Mouse (Mus musculus) myocyte (in vitro differentiated cells): Measurements from ENCODE around the gene Zcrb1. TPM values are rescaled to one million over a fixed set of nuclear protein-coding genes. Genes with fewer than 3 reads are reported as not detected.

Source experiments
- H3K27me3 ChIP-seq: one replicate; pipeline ENCODE4 v1.6.1; 2011; ENCODE audit not compliant: control insufficient read depth, insufficient read depth, insufficient read length
- H3K36me3 ChIP-seq: one replicate; pipeline ENCODE4 v1.6.1; 2011; ENCODE audit not compliant: control insufficient read depth, insufficient read depth
- H3K4me2 ChIP-seq: one replicate; pipeline ENCODE4 v1.6.1; 2011; ENCODE audit warnings: low read depth, control low read depth
- H3K4me3 ChIP-seq: one replicate; pipeline ENCODE4 v1.5.1; 2011; ENCODE audit warnings: mild to moderate bottlenecking, control low read depth, moderate library complexity
- H3K79me2 ChIP-seq: one replicate; pipeline ENCODE4 v1.6.1; 2011; ENCODE audit not compliant: control insufficient read depth, insufficient read depth
- H3ac ChIP-seq: one replicate; pipeline ENCODE4 v1.6.1; 2011; ENCODE audit not compliant: control insufficient read depth, insufficient read length
- CEBPB ChIP-seq: IDR thresholded peaks from 2 replicates; pipeline ENCODE4 v1.6.1; 2011; ENCODE audit warnings: mild to moderate bottlenecking, moderate library complexity; ENCODE audit not compliant: poor library complexity, insufficient read depth, severe bottlenecking
- E2F4 ChIP-seq: IDR thresholded peaks from one replicate; pipeline ENCODE4 v1.6.1; 2011; ENCODE audit warnings: mild to moderate bottlenecking, control low read depth, moderate library complexity; ENCODE audit not compliant: insufficient read depth
- MAX ChIP-seq: IDR thresholded peaks from one replicate; pipeline ENCODE4 v1.6.1; 2011; ENCODE audit warnings: low read depth, mild to moderate bottlenecking, control low read depth
- MYOD1 ChIP-seq, 3 experiments: IDR thresholded peaks; one replicate each; pipeline ENCODE4 v1.6.1; 2011; ENCODE audit warnings: control low read depth in 2 of 3, low read depth in 2 of 3, mild to moderate bottlenecking in 2 of 3, moderate library complexity in 1 of 3; ENCODE audit not compliant: insufficient read length in 2 of 3, control insufficient read depth in 1 of 3
- MYOG ChIP-seq, 3 experiments: IDR thresholded peaks; one replicate each; pipeline ENCODE4 v1.6.1; 2011; ENCODE audit warnings: control low read depth in 2 of 3, low read depth in 2 of 3, mild to moderate bottlenecking in 2 of 3; ENCODE audit not compliant: insufficient read length in 2 of 3, control insufficient read depth in 1 of 3, insufficient read depth in 1 of 3
- POLR2A ChIP-seq: IDR thresholded peaks from one replicate; pipeline ENCODE4 v1.6.1; 2011; ENCODE audit warnings: low read depth, mild to moderate bottlenecking, control low read depth, moderate library complexity; ENCODE audit not compliant: insufficient read length
- POLR2AphosphoS2 ChIP-seq: IDR thresholded peaks from one replicate; pipeline ENCODE4 v1.6.1; 2011; ENCODE audit warnings: low read depth, control low read depth; ENCODE audit not compliant: insufficient read length
- REST ChIP-seq: IDR thresholded peaks from one replicate; pipeline ENCODE4 v1.6.1; 2011; ENCODE audit warnings: mild to moderate bottlenecking, control low read depth, moderate library complexity; ENCODE audit not compliant: insufficient read depth, insufficient read length
- SRF ChIP-seq: IDR thresholded peaks from one replicate; pipeline ENCODE4 v1.6.1; 2011; ENCODE audit warnings: low read depth; ENCODE audit not compliant: control insufficient read depth, insufficient read length
- TCF12 ChIP-seq: IDR thresholded peaks from one replicate; pipeline ENCODE4 v1.6.1; 2011; ENCODE audit warnings: mild to moderate bottlenecking, control low read depth; ENCODE audit not compliant: poor library complexity, insufficient read depth, severe bottlenecking
- TCF3 ChIP-seq: IDR thresholded peaks from one replicate; pipeline ENCODE4 v1.6.1; 2011; ENCODE audit warnings: low read depth, control low read depth; ENCODE audit not compliant: insufficient read length
- USF1 ChIP-seq: IDR thresholded peaks from one replicate; pipeline ENCODE4 v1.6.1; 2011; ENCODE audit warnings: low read depth, mild to moderate bottlenecking, control low read depth, moderate library complexity
- polyA plus RNA-seq: library from polyadenylated mRNA; unstranded; fragments of >200 nt; fragmentation: generic; extraction: Trizol; gene quantifications from one replicate; pipeline ENCODE4 v1.2.1, GENCODE M21; 2012; ENCODE audit warnings: missing spikeins

The Zcrb1 gene
- polyA plus RNA-seq, 1 experiment, result 91.9 TPM

DNA sequence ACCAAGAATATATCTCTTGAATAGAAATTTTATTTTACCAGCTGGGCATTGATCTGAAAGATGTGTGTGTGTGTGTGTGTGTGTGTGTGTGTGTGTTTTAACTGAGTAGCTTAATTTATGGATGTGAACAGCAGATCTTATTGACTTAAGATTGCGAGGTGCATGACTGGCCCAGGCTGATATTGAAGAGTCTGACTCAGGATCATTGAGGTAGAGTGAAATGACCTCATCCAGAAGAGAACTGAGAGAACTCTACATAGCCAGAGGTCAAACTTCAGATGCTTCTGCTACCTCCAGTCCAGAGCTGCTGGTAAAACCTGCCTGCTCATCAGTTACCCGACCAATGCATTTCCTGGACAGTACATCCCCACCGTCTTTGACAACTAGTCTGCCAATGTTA is 14.3 kb upstream of the Zcrb1 start:
- H3K27me3 ChIP-seq, result no peaks in the 10 kb centered on the region
- no peak overlapping the region for H3K4me2 ChIP-seq
- TF ChIP-seq USF1 (no peak), MAX (no peak), POLR2AphosphoS2 (no peak), E2F4 (no peak), REST (no peak), POLR2A (no peak), CEBPB (no peak), TCF3 (no peak), MYOD1 (IDR thresholded peaks at IDR 0.05; ENCODE audit: control insufficient read depth in 1 of 3, insufficient read length in 2 of 3, low read depth in 2 of 3) (no peak), SRF (no peak), TCF12 (no peak), MYOG (IDR thresholded peaks at IDR 0.05; ENCODE audit: control insufficient read depth in 1 of 3, insufficient read depth in 1 of 3, insufficient read length in 2 of 3, low read depth in 2 of 3) (no peak)
- no peak overlapping the region for H3K4me3 ChIP-seq
- H3K79me2 ChIP-seq, result peaks cover 27% of the 10 kb centered on the region
- no peak overlapping the region for H3ac ChIP-seq
- H3K36me3 ChIP-seq, result peaks cover 31% of the 10 kb centered on the region

DNA sequence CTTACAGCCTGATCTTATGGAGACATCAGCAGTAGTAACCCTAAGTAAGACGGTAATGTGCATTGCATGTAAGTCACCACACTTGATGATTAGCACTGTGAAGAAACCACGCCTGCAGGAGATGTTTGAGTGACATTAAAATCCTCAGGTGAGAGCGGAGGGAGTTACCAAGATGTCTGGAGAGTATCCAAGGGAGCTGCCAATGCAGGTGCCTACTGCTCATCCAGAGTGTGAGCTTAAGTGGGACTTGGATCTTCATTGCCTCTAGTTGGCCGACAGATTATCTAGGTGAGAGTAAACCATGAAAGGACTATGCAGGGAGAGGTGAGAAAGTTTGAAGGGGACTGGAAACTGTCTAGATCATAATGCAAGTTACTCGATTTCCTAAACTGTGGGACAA is 8.4 kb upstream of the Zcrb1 start:
- peaks cover 65% of the 10 kb centered on the region for H3K79me2 ChIP-seq
- H3K4me2 ChIP-seq, result no peak overlapping the region
- no peak overlapping the region for H3ac ChIP-seq
- no peaks in the 10 kb centered on the region for H3K27me3 ChIP-seq
- no peak overlapping the region for H3K4me3 ChIP-seq
- peaks cover 24% of the 10 kb centered on the region for H3K36me3 ChIP-seq
- TF ChIP-seq TCF12 (no peak), USF1 (no peak), CEBPB (no peak), REST (no peak), TCF3 (no peak), SRF (no peak), POLR2AphosphoS2 (no peak)

DNA sequence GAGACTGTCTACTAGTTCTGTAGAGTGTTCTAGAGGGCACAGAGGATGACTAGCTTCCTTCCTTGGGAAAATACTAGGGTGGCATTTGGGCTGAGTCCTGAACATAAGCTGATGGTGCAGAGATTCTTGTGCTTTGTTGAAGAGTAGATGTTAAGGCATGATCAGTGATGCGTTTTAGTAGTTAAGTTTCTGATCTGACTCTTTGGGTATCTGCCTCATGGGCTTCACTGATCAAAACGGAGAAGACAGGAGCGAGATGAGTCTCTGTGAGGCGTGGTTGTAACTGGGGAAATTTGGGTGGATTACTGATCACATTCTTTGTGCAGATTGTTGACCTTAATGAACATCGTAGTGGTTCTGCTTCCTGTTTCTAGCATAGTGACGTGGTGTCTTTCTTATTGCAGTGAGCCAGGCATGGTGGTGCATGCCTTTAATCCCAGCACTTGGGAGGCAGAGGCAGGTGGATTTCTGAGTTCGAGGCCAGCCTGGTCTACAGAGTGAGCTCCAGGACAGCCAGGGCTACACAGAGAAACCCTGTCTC is 7.4 kb upstream of the Zcrb1 start:
- H3K79me2 ChIP-seq, result peaks cover 75% of the 10 kb centered on the region
- no peak for TF ChIP-seq POLR2AphosphoS2
- no peak for TF ChIP-seq CEBPB
- no peak for TF ChIP-seq TCF12
- TF ChIP-seq POLR2A, result no peak
- TF ChIP-seq E2F4, result no peak
- TF ChIP-seq SRF, result no peak
- TF ChIP-seq TCF3, result no peak
- TF ChIP-seq MAX, result no peak
- TF ChIP-seq MYOG (IDR thresholded peaks at IDR 0.05; ENCODE audit: control insufficient read depth in 1 of 3, insufficient read depth in 1 of 3, insufficient read length in 2 of 3, low read depth in 2 of 3), result no peak
- TF ChIP-seq MYOD1 (IDR thresholded peaks at IDR 0.05; ENCODE audit: control insufficient read depth in 1 of 3, insufficient read length in 2 of 3, low read depth in 2 of 3), result no peak
- no peak for TF ChIP-seq USF1
- TF ChIP-seq REST, result no peak
- no peak overlapping the region for H3ac ChIP-seq
- H3K36me3 ChIP-seq, result peaks cover 15% of the 10 kb centered on the region
- no peak overlapping the region for H3K4me2 ChIP-seq
- H3K27me3 ChIP-seq, result no peaks in the 10 kb centered on the region
- H3K4me3 ChIP-seq, result no peak overlapping the region

DNA sequence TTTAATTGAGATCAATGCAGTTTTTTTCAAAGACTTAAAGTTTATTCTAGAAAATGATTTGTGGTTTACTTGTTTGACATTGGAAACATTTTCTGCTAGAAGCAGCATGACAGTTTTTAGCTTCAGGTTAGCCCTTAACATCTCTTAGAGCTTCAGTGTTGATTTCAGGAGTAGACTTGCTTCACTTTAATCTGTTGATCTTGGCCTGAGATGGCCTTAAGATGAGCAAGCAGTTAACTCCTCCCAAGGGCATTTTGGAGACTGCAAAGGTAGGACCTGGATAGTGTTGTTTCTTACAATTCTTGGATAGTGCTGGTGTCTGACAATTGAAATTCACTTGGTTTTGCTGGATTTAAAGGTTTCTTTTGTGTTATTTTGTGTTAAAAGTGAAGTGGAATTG is 6.7 kb upstream of the Zcrb1 start:
- TF ChIP-seq TCF3 (no peak), MAX (no peak), MYOD1 (IDR thresholded peaks at IDR 0.05; ENCODE audit: control insufficient read depth in 1 of 3, insufficient read length in 2 of 3, low read depth in 2 of 3) (no peak), MYOG (IDR thresholded peaks at IDR 0.05; ENCODE audit: control insufficient read depth in 1 of 3, insufficient read depth in 1 of 3, insufficient read length in 2 of 3, low read depth in 2 of 3) (no peak), REST (no peak), POLR2A (no peak), CEBPB (no peak)
- H3K27me3 ChIP-seq, result no peaks in the 10 kb centered on the region
- peaks cover 8% of the 10 kb centered on the region for H3K36me3 ChIP-seq
- H3K4me2 ChIP-seq, result no peak overlapping the region
- H3K4me3 ChIP-seq, result no peak overlapping the region
- peaks cover 81% of the 10 kb centered on the region for H3K79me2 ChIP-seq
- no peak overlapping the region for H3ac ChIP-seq

DNA sequence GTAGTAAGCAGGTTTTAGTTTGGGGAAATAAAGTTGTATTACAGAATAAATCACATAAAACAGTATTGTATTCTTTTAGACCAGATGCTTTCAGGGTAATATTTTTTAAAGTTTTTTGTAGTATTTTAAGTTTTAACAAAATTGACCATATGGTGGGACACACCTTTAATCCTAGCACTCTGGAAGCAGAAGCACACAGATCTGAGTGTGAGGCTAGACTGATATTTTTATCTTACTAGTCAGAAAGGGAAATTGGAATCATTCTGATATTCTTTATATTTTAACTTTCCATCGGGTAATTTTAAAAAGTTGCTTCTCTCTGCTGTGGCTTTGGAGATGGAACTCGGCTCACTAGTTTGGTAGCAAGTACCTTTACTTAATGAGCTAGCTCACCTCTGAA is 4.6 kb upstream of the Zcrb1 start:
- no peak overlapping the region for H3K4me2 ChIP-seq
- no peaks in the 10 kb centered on the region for H3K27me3 ChIP-seq
- H3K79me2 ChIP-seq, result peaks cover 83% of the 10 kb centered on the region
- H3K36me3 ChIP-seq, result peaks cover 8% of the 10 kb centered on the region
- H3ac ChIP-seq, result no peak overlapping the region
- H3K4me3 ChIP-seq, result no peak overlapping the region
- no peak for TF ChIP-seq POLR2A
- no peak for TF ChIP-seq POLR2AphosphoS2
- TF ChIP-seq TCF12, result no peak
- no peak for TF ChIP-seq E2F4
- no peak for TF ChIP-seq REST
- TF ChIP-seq MAX, result no peak
- no peak for TF ChIP-seq TCF3
- no peak for TF ChIP-seq SRF
- TF ChIP-seq MYOG (IDR thresholded peaks at IDR 0.05; ENCODE audit: control insufficient read depth in 1 of 3, insufficient read depth in 1 of 3, insufficient read length in 2 of 3, low read depth in 2 of 3), result no peak
- no peak for TF ChIP-seq MYOD1 (IDR thresholded peaks at IDR 0.05; ENCODE audit: control insufficient read depth in 1 of 3, insufficient read length in 2 of 3, low read depth in 2 of 3)
- TF ChIP-seq CEBPB, result no peak
- no peak for TF ChIP-seq USF1
